Mouse (Mus musculus) spleen, adult 2 months (tissue): ENCODE data around the gene Fxyd3.

Source experiments
- CTCF ChIP-seq: fragments of 200-500 bp; IDR thresholded peaks from 2 replicates; pipeline ENCODE4 v1.5.1; 2011; ENCODE audit warnings: mild to moderate bottlenecking, inconsistent platforms; ENCODE audit not compliant: insufficient read depth, insufficient read length, insufficient replicate concordance; ENCODE audit errors: extremely low read depth
- POLR2A ChIP-seq: fragments of 200-500 bp; IDR thresholded peaks from 2 replicates; pipeline ENCODE4 v1.6.1; 2011; ENCODE audit warnings: low read depth, low read length, inconsistent platforms

DNA sequence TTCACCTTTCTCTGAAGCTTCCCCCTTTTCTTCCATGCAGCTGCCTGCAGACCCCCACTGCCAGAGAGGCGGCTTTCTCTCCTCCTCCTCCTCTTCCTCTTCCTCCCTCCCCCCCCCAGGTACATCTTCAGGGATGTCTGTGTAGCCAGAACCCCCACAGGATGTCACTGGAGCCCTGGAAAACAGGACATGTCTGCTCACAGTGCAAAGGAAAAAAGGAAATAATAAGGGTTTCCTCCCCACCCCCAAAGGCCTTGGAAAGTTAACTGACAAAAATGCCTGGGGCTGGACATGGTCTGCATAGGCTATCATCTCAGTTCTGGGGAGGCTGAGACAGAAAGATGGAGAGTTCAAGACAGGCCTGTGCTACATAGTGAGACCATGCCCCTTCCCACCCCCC, 4.6 kb upstream of the Fxyd3 start:
- TF ChIP-seq CTCF, result no peak
- TF ChIP-seq POLR2A, result no peak
